Mouse (Mus musculus) intestine, postnatal 0 days (tissue): ENCODE data around the gene Vmn2r82. TPM values are rescaled to one million over a fixed set of nuclear protein-coding genes. Genes with fewer than 3 reads are reported as not detected.

Source experiments
- polyA plus RNA-seq: library from polyadenylated mRNA; unstranded; fragments of >200 nt; fragmentation: Nextera tagmentation; extraction: Ambion mirVana; gene quantifications from 2 replicates; pipeline ENCODE4 v1.2.1, GENCODE M21; 2015

Gene Vmn2r82
- polyA plus RNA-seq, 1 experiment from 2014 or later, result not detected

Other genes starting within 250 kb of the Vmn2r82 start
- not detected in 2 replicates for gene Vmn2r80, start 207.8 kb upstream of the Vmn2r82 start, polyA plus RNA-seq
- gene Vmn2r81, start 108.8 kb upstream of the Vmn2r82 start, polyA plus RNA-seq, result not detected in 2 replicates
- gene Vmn2r83, start 112.2 kb downstream of the Vmn2r82 start, polyA plus RNA-seq, result not detected in 2 replicates
- gene Plpp2, start 177.3 kb downstream of the Vmn2r82 start, polyA plus RNA-seq, result 141 TPM in 2 replicates
- 15.6 and 16.2 TPM in 2 replicates for gene Mier2, start 198.7 kb downstream of the Vmn2r82 start, polyA plus RNA-seq
- not detected in 2 replicates for gene Theg, start 230.8 kb downstream of the Vmn2r82 start, polyA plus RNA-seq